Mouse (Mus musculus) kidney, adult 2 months (tissue): ENCODE measurements around the gene Cped1. TPM values are rescaled to one million over a fixed set of nuclear protein-coding genes. Genes with fewer than 3 reads are reported as not detected.
A peak's percentile ranks its signal among the peaks of the same experiment; 100 is the strongest.

ENCODE experiments used
- DNase-seq: peaks from one replicate; pipeline ENCODE4 v3.0.0; 2021
- H3K27ac ChIP-seq: fragments of 200-500 bp; 2 replicates; pipeline ENCODE4 v1.5.1; 2012; ENCODE audit warnings: low read depth, low read length, control low read depth, inconsistent platforms; ENCODE audit not compliant: insufficient read depth
- H3K27me3 ChIP-seq: fragments of 200-500 bp; replicated peaks from 2 replicates; pipeline ENCODE4 v1.6.1; 2012; ENCODE audit warnings: mild to moderate bottlenecking, moderate library complexity, low read length, inconsistent platforms; ENCODE audit not compliant: control insufficient read depth, insufficient read depth
- H3K36me3 ChIP-seq: fragments of 200-500 bp; 2 replicates; pipeline ENCODE4 v1.6.1; 2012; ENCODE audit warnings: mild to moderate bottlenecking, moderate library complexity, low read length, inconsistent platforms; ENCODE audit not compliant: control insufficient read depth, insufficient read depth
- H3K4me1 ChIP-seq: fragments of 200-500 bp; 2 replicates; pipeline ENCODE4 v1.6.1; 2011; ENCODE audit warnings: low read length; ENCODE audit not compliant: control insufficient read depth, insufficient read depth
- H3K4me3 ChIP-seq: fragments of 200-500 bp; 2 replicates; pipeline ENCODE4 v1.5.1; 2011; ENCODE audit warnings: mild to moderate bottlenecking, low read depth, low read length, control low read depth; ENCODE audit not compliant: insufficient read depth
- CTCF ChIP-seq: fragments of 200-500 bp; conservative IDR thresholded peaks from 2 replicates; pipeline ENCODE4 v1.5.1; 2011; ENCODE audit warnings: low read depth, mild to moderate bottlenecking, control low read depth, low read length, moderate library complexity, mixed read lengths; ENCODE audit not compliant: insufficient read depth, insufficient read length
- POLR2A ChIP-seq: fragments of 200-500 bp; IDR thresholded peaks from one replicate; pipeline ENCODE4 v1.6.1; 2011; ENCODE audit warnings: low read depth, low read length, control low read depth
- WGBS: fragments of 180-500 bp; shearing (Covaris S2); methylation state at CpG from one replicate; pipeline ENCODE4 v1.1.7; 2018; 5-methylcytosine and 5-hydroxymethylcytosine counted together
- polyA plus RNA-seq: library from polyadenylated mRNA; depleted of rRNA; stranded (reverse); fragments of >200 nt; gene quantifications from 2 replicates; pipeline ENCODE4 v1.2.3, GENCODE M21; 2012

Cped1 gene
- polyA plus RNA-seq, 1 experiment = 6.2 TPM

- H3K27me3 ChIP-seq = no peaks in the 10 kb centered on the region
- H3K4me1 ChIP-seq = no peaks in the 10 kb centered on the region
- DNase-seq = no peak
- no peak overlapping the region for H3K27ac ChIP-seq
- H3K4me3 ChIP-seq = no peak overlapping the region
- TF ChIP-seq POLR2A = no peak
- no peak for TF ChIP-seq CTCF
- 83% methylated on average over 4 of the region's 4 CpGs for WGBS
- peaks cover 1% of the 10 kb centered on the region; the same call in 1 of the 2 replicates for H3K36me3 ChIP-seq
These were observed 26.8 kb upstream of the Cped1 start for GRCm38 (mm10) chr6:21958922-21959321.

GRCm38 (mm10) chr6:21959909-21960308 is 25.8 kb upstream of the Cped1 start:
- Histone ChIP-seq H3K36me3 (peaks cover under 1% of the 10 kb centered on the region; the same call in 1 of the 2 replicates), H3K27me3 (no peaks in the 10 kb centered on the region), H3K4me3 (no peak overlapping the region), H3K4me1 (no peaks in the 10 kb centered on the region), H3K27ac (no peak overlapping the region)
- WGBS = 74% methylated on average over 5 of the region's 5 CpGs
- TF ChIP-seq CTCF (no peak), POLR2A (no peak)
- DNase-seq = peak; percentile 56

GRCm38 (mm10) chr6:21977532-21977931 is 8.2 kb upstream of the Cped1 start:
- Histone ChIP-seq H3K36me3 (no peaks in the 10 kb centered on the region; the same call in 1 of the 2 replicates), H3K27me3 (no peaks in the 10 kb centered on the region), H3K4me3 (no peak overlapping the region), H3K4me1 (no peaks in the 10 kb centered on the region), H3K27ac (no peak overlapping the region)
- peak; percentile 17 for DNase-seq
- TF ChIP-seq POLR2A (no peak), CTCF (no peak)
- WGBS = 54% methylated on average over 2 of the region's 2 CpGs

GRCm38 (mm10) chr6:21981114-21981513 is 4.6 kb upstream of the Cped1 start:
- H3K27ac ChIP-seq = no peak overlapping the region
- WGBS = 74% methylated on average over 1 of the region's 1 CpGs
- no peak overlapping the region for H3K4me3 ChIP-seq
- no peaks in the 10 kb centered on the region for H3K36me3 ChIP-seq
- no peak for DNase-seq
- H3K4me1 ChIP-seq = peaks cover 4% of the 10 kb centered on the region; the same call in 1 of the 2 replicates
- no peaks in the 10 kb centered on the region for H3K27me3 ChIP-seq
- TF ChIP-seq CTCF (no peak), POLR2A (no peak)

GRCm38 (mm10) chr6:21984990-21985731 is 555 bp upstream of the Cped1 start:
- H3K4me1 ChIP-seq = peaks cover 4% of the 10 kb centered on the region; the same call in 1 of the 2 replicates
- 0 out of 2 replicates have a peak, but pooled peaks have one; percentile 8 for TF ChIP-seq CTCF
- TF ChIP-seq POLR2A = no peak
- peak overlapping the region; percentile 65; the same call in 1 of the 2 replicates for H3K27ac ChIP-seq
- H3K36me3 ChIP-seq = no peaks in the 10 kb centered on the region
- peak overlapping the region; percentile 56 for H3K4me3 ChIP-seq
- DNase-seq = peak; percentile 90
- no peaks in the 10 kb centered on the region; the same call in 1 of the 2 replicates for H3K27me3 ChIP-seq
- 3% methylated on average over 16 of the region's 16 CpGs for WGBS

GRCm38 (mm10) chr6:21986660-21987331 is 1.1 kb downstream of the Cped1 start:
- peak; percentile 61 for DNase-seq
- H3K27ac ChIP-seq = peak overlapping the region; percentile 65
- H3K27me3 ChIP-seq = no peaks in the 10 kb centered on the region; the same call in 1 of the 2 replicates
- TF ChIP-seq POLR2A = no peak
- TF ChIP-seq CTCF = no peak
- no peaks in the 10 kb centered on the region for H3K36me3 ChIP-seq
- peaks cover 4% of the 10 kb centered on the region; the same call in 1 of the 2 replicates for H3K4me1 ChIP-seq
- H3K4me3 ChIP-seq = peak overlapping the region; percentile 56
- WGBS = 15% methylated on average over 24 of the region's 24 CpGs

- H3K27ac ChIP-seq = no peak overlapping the region
- H3K27me3 ChIP-seq = no peaks in the 10 kb centered on the region; the same call in 1 of the 2 replicates
- DNase-seq = no peak
- H3K4me1 ChIP-seq = peaks cover 4% of the 10 kb centered on the region; the same call in 1 of the 2 replicates
- TF ChIP-seq POLR2A (no peak), CTCF (no peak)
- 96% methylated on average over 2 of the region's 2 CpGs for WGBS
- 0 out of 2 replicates have a peak overlapping the region, but pooled peaks have one; percentile 31 for H3K4me3 ChIP-seq
- H3K36me3 ChIP-seq = no peaks in the 10 kb centered on the region
These were observed 1.8 kb downstream of the Cped1 start for GRCm38 (mm10) chr6:21987554-21987953.
